Mouse (Mus musculus): ENCODE results near the gene Nxf2. TPM values are rescaled to one million over a fixed set of nuclear protein-coding genes. Genes with fewer than 3 reads are reported as not detected.
A peak's percentile ranks its signal among the peaks of the same experiment; 100 is the strongest.

The Nxf2 gene
- total and polyA plus RNA-seq, 3 experiments, result not detected

DNA sequence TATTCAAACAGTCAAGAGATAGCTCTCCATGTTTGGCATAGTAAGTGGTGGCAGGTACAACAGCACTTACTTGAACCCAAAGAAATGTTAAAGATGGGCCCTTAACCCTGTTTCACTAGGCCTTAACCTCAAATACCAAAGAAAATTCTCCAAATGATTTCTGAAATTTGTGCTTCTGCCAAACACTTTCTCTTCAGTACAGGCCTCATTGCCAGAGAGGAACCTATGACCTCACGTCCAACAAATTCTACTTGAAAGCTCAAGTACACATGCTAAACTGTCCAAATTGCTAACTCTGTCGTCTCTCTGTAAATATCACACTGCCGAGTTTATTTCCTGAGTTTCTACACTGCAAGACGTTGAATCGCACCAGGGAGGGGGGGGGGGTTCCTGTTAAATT is 43.5 kb upstream of the Nxf2 start:
- Histone ChIP-seq H3K9ac (ENCODE audit: insufficient read depth, low read depth) (peak overlapping the region; percentile 82), H3K4me3 (replicated peaks in 1 of 3; ENCODE audit: low read depth in 2 of 3, low read length in 2 of 3, poor library complexity in 1 of 3) (peak overlapping the region; percentile 10 to 47 (median 39)), H3K4me2 (ENCODE audit: insufficient read depth, low read depth, poor library complexity, severe bottlenecking) (peak overlapping the region; percentile 50; the same call in 1 of the 2 replicates), H3K79me2 (replicated peaks; ENCODE audit: control insufficient read depth, extremely low read depth, insufficient read depth, poor library complexity, severe bottlenecking) (no peaks in the 10 kb centered on the region), H3K4me1 (ENCODE audit: control insufficient read depth in 1 of 2, insufficient read depth in 2 of 2) (peaks cover 0 to 6% of the 10 kb centered on the region in 2 experiments; a peak in 1 of 4 replicates), H3K27me3 (replicated peaks) (no peaks in the 10 kb centered on the region), H3K9me3 (replicated peaks; ENCODE audit: low read length) (no peaks in the 10 kb centered on the region), H3K27ac (ENCODE audit: insufficient read depth, low read depth) (no peak overlapping the region), H3K36me3 (replicated peaks in 1 of 2; ENCODE audit: control insufficient read depth in 1 of 2, insufficient read depth in 1 of 2, low read length in 1 of 2) (peaks cover 0 to 2% of the 10 kb centered on the region in 2 experiments)
- DNase-seq (ENCODE audit: extremely low read depth), result peak; percentile 9
- no peak for TF ChIP-seq SMC3 (IDR thresholded peaks at IDR 0.05; ENCODE audit: low read depth, low read length)
- TF ChIP-seq MYC (IDR thresholded peaks at IDR 0.05; ENCODE audit: low read depth, low read length), result no peak
- no peak for TF ChIP-seq MAZ (IDR thresholded peaks at IDR 0.05; ENCODE audit: low read depth, low read length)
- TF ChIP-seq ETS1 (conservative IDR thresholded peaks at IDR 0.05; ENCODE audit: low read depth, low read length), result no peak
- TF ChIP-seq MAX (IDR thresholded peaks at IDR 0.05; ENCODE audit: low read length), result no peak
- TF ChIP-seq ZKSCAN1 (IDR thresholded peaks at IDR 0.05; ENCODE audit: borderline replicate concordance, low read depth, low read length), result no peak
- TF ChIP-seq CTCF (conservative IDR thresholded peaks at IDR 0.05 in 1 of 2, IDR thresholded peaks at IDR 0.05 in 1 of 2; ENCODE audit: low read depth in 2 of 2, low read length in 2 of 2), result no peak
- TF ChIP-seq TCF12 (IDR thresholded peaks at IDR 0.05; ENCODE audit: low read depth, low read length), result no peak
- no peak for TF ChIP-seq SIN3A (IDR thresholded peaks at IDR 0.05; ENCODE audit: low read length)
- no peak for TF ChIP-seq GABPA (IDR thresholded peaks at IDR 0.05; ENCODE audit: insufficient replicate concordance, low read depth, low read length)
- TF ChIP-seq USF1 (IDR thresholded peaks at IDR 0.05; ENCODE audit: low read depth, low read length), result no peak
- TF ChIP-seq RCOR1 (conservative IDR thresholded peaks at IDR 0.05; ENCODE audit: low read depth, low read length), result no peak
- no peak for TF ChIP-seq JUND (conservative IDR thresholded peaks at IDR 0.05; ENCODE audit: low read depth, low read length)
- TF ChIP-seq ZC3H11A (IDR thresholded peaks at IDR 0.05; ENCODE audit: low read depth, low read length), result no peak
- dilution Hi-C loops (cut with MboI; ENCODE audit: extremely low pct_ligation_motif_present, extremely low pct_unique_long_range_greater_than_20kb, low sequenced_read_pairs) (no loop called here), in situ Hi-C loops (cut with MboI; ENCODE audit: low pct_ligation_motif_present, low pct_unique_long_range_greater_than_20kb, low sequenced_read_pairs) (no loop called here)

DNA sequence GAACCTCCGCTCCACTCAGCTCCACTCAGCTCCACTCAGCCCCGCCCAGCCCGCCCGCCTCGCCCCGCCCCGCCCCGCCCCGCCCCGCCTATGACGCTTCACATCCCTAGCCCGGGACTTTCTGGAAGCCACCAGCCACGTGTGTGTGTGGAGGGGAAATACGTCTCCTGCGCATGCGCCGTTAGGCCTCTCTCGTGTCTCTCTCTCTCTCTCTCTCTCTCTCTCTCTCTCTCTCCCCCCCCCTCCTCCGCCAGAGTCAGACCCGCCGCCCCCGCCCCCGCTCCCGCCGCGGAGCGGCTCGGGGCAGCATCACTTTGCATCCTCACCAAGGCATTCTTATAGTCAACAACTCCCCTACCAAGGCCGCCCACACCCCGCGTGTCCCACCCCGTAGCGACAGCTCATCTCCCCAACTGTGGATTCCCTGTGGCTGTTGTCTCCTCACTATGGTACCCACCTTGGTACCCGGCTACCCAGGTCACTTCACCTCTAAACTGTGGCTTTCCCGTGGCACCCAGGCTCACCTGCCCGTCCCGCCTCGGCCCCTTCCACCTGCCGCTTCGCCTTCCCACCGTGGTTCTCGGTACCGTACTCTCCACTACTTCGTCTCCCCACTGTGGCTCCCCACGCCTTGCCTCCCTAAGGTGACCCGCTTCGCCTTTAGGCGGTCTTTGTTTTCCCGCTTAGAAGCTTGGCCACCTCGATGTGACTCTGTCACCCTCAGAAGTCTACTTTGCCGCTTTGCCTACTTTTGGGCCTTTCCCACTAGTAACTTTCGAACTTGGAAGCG is 1.1 kb downstream of the Nxf2 start:
- DNase-seq (ENCODE audit: extremely low read depth), result no peak
- Histone ChIP-seq H3K4me3 (replicated peaks in 1 of 3; ENCODE audit: low read depth in 2 of 3, low read length in 2 of 3, poor library complexity in 1 of 3) (no peak overlapping the region), H3K27ac (ENCODE audit: insufficient read depth, low read depth) (no peak overlapping the region), H3K4me1 (ENCODE audit: control insufficient read depth in 1 of 2, insufficient read depth in 2 of 2) (no peaks in the 10 kb centered on the region), H3K36me3 (replicated peaks in 1 of 2; ENCODE audit: control insufficient read depth in 1 of 2, insufficient read depth in 1 of 2, low read length in 1 of 2) (no peaks in the 10 kb centered on the region), H3K27me3 (replicated peaks) (no peaks in the 10 kb centered on the region), H3K9ac (ENCODE audit: insufficient read depth, low read depth) (no peak overlapping the region), H3K79me2 (replicated peaks; ENCODE audit: control insufficient read depth, extremely low read depth, insufficient read depth, poor library complexity, severe bottlenecking) (no peaks in the 10 kb centered on the region), H3K9me3 (replicated peaks; ENCODE audit: low read length) (no peaks in the 10 kb centered on the region), H3K4me2 (ENCODE audit: insufficient read depth, low read depth, poor library complexity, severe bottlenecking) (no peak overlapping the region)
- dilution Hi-C loops (cut with MboI; ENCODE audit: extremely low pct_ligation_motif_present, extremely low pct_unique_long_range_greater_than_20kb, low sequenced_read_pairs), result no loop called here
- TF ChIP-seq EP300 (IDR thresholded peaks at IDR 0.05; ENCODE audit: low read length) (no peak), POLR2A (IDR thresholded peaks at IDR 0.05; ENCODE audit: low read depth, low read length) (no peak)
- in situ Hi-C loops (cut with MboI; ENCODE audit: low pct_ligation_motif_present, low pct_unique_long_range_greater_than_20kb, low sequenced_read_pairs), result no loop called here
